Mouse (Mus musculus): ENCODE results near the gene Cuta.
"Not testable (repeated sequence)": the region's sequence is repeated elsewhere in the genome, so short reads cannot be mapped to it uniquely, and the experiment has no call there.

Gene Cuta

DNA sequence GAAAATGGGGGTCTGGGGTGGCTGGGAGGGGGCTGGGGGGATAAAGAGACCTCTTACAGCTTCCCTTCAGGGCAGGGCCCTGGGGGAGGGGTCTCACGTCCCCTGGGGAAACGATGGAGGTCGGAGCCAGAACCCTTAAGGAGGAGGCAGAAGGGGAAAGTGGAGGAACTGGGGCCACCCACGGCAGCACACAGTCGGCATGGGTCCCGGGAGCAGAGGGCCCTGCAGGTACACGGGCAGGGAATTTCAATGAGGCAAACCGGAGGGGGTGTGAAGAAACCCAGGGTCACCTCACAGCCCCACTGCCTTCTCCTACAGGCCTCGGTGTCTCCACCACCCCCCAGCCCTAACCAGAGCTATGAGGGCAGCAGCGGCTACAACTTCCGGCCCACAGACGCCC, 2.9 kb downstream of the Cuta start:
- no peak for DNase-seq (ENCODE audit: low read depth, low spot score)

DNA sequence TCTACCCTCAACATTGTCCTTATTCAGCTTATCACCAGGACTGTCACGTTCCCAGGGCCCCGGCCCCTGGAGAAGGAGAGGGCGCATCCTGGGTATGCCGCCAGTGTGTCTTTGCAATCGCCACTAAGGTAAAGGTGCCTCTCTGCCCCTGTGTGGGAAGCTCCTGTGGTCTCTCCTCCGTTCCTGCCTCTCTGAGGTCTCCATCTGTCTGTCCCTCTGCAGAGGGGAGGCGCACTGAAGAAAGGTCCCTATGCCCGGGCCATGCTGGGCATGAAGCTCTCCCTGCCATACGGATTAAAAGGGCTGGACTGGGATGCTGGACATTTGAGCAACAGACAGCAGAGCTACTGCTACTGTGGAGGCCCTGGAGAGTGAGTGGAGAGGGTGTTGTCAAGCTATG, 4.3 kb downstream of the Cuta start:
- no peak for DNase-seq (ENCODE audit: low read depth, low spot score)

DNA sequence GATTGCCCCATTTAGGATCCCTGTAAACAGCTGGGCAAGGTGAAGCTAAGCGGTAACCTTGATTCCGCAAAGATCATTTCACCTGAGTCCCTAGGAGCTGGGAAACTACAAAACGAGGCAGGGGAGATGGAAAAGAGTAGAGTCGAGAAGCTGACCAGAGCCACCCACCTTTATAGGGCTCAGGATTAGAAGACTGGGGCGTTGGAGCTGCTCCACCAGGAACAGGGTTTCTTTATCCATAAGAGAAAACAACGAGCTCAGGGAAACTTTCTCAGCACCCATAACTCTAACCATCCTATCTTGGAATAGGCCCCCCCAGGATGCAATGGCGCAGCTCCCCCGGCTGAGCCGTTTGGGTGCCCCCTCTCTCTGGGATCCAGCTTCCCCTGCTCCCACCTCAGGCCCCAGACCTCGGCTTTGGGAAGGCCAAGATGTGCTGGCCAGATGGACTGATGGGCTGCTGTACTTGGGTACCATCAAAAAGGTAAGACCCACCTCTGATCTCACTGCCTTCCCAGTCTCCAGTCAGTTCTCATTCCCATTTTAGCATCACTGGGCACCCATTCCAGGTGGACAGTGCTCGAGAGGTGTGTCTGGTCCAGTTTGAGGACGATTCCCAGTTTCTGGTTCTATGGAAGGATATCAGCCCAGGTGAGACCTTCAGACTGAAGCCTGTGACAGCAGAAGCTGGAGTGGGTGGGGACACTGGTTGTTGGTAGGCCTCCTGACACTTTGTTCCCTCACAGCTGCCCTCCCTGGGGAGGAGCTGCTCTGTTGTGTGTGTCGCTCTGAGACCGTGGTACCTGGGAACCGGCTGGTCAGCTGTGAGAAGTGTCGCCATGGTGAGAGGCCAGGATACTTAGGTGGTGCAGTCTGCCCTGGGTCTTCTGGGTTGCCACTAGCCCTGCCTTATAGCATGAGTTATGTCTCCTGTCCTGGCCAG, 5.2 kb downstream of the Cuta start:
- DNase-seq (ENCODE audit: low read depth, low spot score): no peak

DNA sequence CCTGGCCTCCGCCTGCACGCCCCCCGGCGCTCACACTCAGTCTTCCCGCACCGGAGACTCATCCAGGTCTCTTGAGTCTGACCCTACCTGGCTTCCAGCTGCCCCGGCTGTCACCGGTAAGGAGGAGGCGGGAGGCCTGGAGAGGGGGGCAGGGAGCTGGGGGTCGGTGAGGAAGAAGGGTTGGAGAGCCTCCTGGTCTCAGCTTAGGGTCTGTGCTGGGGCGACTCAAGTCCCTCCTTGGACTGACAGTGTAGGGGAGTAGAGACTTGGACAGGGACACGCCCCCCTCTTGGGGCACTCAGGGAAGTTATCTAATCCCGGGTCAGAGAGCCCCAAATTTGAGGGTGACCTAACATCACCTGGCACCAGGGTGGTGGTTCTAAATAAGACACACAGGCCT, 6.0 kb downstream of the Cuta start:
- DNase-seq (ENCODE audit: low read depth, low spot score): no peak

DNA sequence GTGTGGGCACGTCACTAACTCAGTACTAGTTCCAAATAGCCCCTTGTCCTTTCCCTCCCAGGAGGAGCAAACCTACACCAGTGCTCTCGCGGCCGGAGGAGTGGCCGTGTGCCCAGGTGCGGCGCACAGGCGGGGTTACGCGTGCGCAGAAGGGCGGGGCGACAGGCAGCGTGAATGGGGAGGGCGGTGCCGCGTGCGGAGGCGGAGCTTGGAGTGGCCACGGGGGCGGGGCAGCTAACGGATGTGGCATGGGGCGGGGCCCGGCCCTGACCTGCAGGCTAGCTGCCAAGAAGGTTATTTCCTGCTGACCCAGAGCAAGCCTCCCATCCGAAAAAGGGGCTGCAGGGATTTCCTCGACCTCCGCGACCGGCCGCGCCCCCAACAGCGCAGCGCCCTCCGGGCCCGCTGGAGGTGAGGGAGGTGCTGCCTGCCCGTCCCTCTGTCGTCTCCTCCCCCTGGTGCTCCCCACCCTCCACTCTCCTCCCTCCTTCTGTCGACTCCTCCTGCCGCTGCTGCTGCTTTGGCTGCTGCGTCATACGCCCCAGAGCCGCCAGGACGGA, 6.5 kb downstream of the Cuta start, which contains the start of gene Phf1:
Gene Phf1, plus strand, starts transcription at position 214 of the 560 bp plus-strand sequence.
- peak; percentile 83 for DNase-seq (ENCODE audit: low read depth, low spot score)

DNA sequence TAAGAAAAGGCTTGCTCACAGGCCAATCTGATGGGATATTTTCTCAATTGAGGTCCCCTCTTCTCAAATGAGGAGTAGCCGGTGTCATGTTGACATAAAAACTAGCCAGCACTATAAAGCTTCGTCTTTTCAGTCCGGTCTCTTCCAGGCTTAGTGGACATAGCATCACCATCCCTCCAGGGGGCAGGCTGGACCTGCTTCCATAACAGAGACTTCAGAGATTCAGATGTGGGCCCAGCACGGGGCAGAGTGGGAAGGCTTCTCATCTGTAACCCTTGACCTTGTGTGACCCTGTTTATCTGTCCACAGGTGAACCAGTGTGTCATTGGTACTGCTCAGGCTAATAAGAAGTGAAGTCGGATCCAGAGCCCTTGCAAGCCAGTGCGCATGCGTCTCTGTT, 7.6 kb downstream of the Cuta start:
- DNase-seq (ENCODE audit: low read depth, low spot score): not testable (repeated sequence)

DNA sequence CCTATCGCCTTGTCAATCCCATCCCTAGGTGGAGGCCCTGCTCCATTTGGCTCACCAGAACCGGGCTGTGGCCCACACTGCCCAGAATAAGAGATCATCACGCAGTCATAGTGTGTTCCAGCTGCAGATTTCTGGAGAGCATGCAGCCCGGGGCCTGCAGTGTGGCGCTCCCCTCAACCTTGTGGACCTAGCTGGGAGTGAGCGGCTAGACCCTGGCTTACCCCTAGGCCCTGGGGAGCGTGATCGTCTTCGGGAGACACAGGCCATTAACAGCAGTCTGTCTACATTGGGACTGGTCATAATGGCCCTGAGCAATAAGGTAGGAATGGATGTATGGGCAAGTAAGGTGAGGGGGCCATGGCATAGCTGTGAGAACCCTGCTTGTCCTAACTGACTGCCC, 14.0 kb downstream of the Cuta start:
- not testable (repeated sequence) for DNase-seq (ENCODE audit: low read depth, low spot score)

DNA sequence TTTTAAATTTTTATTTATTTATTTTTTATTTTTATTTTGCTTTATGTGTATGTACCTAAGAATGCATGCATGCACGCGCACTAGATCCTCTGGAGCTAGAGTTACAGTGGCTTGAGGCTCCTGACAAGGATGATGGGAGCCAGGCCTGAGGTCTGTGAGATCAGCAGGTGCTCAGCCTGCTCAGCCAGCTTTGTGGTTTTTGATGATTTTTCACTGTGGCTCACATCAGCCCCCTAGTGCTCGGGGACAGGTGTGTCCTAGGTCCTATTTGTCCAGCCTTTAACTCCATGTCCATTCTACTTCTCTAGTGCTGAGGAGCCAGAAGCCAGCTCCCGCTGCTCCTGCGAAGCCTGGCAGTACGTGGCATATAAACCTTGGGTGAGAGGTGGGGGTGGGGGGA, 17.0 kb downstream of the Cuta start:
- not testable (repeated sequence) for DNase-seq (ENCODE audit: low read depth, low spot score)

DNA sequence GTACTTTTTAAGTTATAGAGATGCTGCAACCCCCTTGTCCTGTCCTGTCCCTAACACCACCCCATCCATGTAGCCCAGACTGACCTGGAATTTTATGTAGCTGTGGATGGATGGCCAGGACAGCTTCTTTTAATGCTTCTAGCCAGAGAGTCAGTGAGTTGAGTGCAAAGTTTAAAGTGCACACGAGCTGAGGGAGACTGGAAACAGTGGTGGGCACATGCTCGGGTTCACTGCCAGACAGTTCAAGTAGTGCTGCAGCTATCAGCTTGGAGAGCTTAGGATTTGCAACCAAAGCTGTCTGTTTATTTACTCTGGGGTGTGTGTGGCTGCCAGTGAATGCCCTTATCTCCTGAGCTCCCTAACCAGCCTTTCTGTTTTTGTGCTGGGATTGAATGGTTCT, 19.9 kb downstream of the Cuta start:
- not testable (repeated sequence) for DNase-seq (ENCODE audit: low read depth, low spot score)

DNA sequence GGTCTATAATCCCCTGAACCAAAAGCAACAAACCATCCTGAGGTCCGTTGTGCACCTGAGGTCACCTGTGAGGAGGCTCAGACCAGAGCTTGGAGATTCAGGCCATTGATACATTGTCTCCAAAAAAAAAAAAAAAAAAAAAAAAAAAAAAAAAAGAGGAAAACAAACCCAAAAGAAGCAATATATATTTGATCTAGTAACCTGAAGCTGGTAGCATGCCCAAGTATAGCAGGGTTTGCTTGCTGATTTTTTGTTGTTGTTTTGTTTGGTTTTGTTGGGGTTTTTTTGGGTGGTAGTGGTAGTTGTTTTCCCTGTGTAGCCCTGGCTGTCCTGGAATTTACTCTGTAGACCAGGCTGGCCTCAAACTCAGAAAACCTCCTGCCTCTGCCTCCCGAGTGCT, 21.0 kb downstream of the Cuta start:
- no peak for DNase-seq (ENCODE audit: low read depth, low spot score)

DNA sequence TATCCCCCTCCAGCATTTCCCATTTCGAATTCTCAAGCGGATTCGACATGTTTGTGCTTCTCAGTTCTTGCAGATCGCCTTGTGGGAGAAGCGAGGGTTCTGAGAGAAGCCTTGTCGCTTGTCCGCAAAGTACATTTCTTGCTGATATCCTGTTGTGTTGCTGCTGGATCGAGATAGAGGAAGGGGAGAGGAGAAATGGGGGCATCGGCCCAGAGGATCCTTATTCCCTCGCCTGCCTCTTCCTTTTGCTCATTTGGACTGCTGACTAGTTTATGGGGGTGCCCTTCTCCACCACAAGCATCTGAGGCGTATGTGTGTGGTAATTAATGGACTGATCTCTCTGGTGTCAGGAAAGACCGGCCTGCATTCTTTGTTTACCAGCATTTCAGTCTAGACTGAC, 21.8 kb downstream of the Cuta start:
- DNase-seq (ENCODE audit: low read depth, low spot score): not testable (repeated sequence)

DNA sequence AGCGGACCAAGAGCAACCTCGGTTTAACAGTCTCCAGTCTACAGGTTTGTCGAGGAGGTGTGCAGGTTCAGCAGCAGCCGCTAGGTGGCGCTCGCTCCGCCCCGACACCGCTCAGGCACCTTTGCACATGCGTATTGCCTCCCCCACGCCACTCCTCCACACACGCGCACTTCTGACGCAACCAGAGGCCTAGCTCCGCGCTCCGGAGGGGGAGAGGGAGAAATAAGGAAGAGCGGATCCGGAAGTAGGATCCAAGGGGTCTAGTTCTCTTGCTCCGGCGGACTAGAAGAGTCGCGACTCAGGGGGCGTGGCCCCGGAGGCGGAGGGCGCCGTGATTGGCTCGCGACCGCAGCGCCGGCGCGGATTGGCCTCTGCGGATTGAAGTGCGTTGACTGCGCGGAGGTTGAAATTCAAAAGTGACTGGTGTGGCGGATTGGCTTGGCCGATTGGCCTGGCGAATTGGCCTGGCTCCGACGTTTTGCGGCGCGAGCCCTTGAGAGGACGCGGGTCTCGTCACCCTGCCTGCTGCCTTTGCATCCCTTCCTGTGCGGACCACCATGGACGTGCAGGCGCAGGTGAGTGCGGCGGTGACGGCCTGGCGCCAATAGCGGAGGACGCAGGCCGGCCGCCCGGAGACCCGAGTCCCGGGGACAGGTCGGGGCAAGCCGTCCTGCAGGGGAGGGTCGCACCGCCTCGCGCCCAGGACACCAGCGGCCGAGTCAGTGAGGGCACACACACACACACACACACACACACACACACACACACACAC, 22.5 kb downstream of the Cuta start, which contains the start of gene Kifc5b:
Gene Kifc5b, plus strand, starts transcription at position 381 of the 772 bp plus-strand sequence.
- DNase-seq (ENCODE audit: low read depth, low spot score): peak; percentile 97

DNA sequence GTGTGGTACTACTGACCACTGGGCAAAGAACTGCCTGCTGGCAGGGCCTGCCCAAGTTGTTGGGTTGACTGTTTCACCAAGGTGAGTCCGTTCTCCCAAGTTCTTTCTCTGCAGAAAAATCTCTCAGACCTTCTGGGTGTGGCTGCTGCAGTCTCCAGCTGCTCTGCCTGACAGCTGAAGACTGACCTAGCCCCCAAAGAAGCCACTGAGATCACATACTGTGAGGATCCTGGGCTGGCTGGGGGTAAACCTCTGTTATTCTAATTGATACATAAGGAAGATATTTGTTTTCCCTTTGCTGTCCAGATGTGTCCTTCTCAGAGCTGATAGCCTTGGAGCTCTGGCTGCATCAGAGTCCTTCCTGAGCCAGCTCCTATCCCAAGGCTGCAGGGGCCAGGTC, 24.1 kb downstream of the Cuta start:
- DNase-seq (ENCODE audit: low read depth, low spot score): no peak

DNA sequence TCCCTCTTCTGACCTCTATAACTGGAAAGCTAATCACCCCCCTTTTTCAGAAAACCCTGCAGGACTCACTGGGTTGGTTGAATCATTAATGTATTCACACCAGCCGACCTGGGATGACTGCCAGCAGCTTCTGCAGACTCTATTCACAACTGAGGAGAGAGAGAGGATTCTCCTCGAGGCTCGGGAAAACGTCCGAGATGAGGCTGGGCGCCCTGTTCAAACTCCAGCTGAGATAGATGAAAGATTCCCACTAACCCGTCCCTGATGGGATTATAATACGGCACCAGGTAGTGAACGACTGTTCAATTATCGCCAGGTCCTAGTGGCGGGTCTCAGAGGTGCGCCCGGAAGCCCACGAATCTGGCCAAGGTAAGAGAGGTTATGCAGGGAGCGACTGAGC, 31.9 kb downstream of the Cuta start:
- not testable (repeated sequence) for DNase-seq (ENCODE audit: low read depth, low spot score)

DNA sequence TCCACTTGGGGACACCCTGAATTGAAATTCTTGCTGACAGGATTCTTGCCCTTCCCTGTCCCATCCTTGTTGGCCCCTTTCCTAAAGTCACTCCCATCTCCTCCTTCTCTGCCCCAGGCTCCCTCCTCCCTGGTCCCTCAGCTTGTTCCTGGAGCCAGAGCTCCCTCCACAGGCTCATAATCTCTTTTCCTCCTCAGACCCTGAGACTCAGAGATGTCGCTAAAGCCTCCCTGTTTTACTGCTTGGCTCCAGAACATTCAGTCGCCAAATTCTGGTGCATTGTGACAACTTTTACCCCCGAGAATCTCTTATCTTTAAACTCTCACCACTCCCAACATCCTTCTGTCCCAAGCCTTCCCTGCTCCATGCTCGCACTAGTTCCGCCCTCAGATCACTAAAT, 35.0 kb downstream of the Cuta start:
- no peak for DNase-seq (ENCODE audit: low read depth, low spot score)

DNA sequence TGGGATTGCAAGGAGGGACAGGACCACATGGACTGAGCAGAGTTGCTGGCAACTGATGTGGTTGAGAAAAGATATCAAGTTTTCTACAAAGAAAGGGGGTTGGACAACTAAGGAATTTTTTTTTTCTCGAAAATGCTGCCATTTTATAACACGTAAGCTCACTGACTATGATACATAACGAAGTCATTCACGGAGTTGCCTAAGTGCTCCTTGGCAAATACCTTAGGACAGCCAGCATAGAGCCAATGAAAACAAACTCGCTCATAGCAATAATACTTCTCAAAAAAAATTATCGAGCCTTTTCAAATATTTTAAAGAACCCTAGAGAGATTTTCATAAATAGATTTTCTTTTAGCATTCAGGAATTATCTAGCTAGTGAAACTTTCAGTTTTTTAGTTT, 38.5 kb downstream of the Cuta start:
- DNase-seq (ENCODE audit: low read depth, low spot score): no peak

DNA sequence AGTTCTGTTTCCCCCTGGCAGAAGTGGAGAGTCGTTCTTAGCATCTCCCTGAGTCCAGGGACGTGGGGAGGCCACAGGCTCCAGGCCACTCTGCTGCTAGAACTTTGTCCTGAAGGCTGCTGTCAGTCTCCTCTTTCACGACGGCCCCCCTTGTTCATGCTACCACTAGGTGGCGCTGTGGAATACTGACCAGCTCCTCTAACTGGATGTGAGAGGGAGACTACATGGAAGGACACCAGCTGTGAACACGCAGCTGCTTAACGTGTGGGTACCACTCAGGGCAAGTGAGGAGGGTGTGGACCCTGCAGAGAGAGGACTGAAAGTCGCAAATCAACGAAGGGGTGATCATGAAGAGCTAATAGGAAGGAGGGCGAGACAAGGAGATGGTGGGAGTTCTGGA, 43.8 kb downstream of the Cuta start:
- DNase-seq (ENCODE audit: low read depth, low spot score): peak; percentile 45

DNA sequence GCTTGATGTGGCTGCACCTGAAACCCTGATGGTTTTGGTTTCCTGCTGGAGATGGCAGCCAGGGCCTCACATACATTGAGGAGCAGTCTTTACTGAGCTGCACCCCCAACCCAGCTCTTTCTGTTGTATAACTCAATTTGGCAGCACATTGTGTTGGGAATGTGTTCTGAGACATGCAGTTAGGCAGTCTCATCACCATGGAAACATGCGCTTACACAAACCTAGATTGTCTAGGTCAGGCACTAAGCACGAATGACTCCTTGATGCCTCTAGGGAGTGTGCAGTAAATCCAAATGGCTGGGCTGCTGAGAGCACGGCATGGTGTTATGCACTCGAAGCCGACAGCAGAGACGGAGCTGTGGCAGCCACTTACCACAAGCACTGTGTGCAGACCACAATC, 45.0 kb downstream of the Cuta start:
- DNase-seq (ENCODE audit: low read depth, low spot score): no peak

DNA sequence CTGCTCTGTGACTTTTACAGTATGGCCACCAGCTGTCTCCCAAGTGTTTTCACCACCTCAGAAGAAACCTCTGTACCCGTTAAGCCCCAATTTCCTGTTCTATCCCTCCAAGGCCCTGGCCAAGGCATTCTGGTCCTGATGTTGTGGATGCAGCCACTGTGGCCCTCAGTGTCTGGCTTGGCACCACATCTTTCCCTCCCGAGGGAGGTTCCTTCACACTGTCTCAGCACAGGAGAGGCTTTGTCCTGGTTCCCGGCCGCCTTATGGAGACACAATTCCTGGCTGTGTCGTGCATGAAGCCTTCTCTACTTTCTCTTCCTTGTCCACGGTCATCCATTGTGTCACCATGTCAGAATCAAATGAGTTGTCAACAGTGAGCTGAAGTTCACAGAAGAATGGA, 45.9 kb downstream of the Cuta start:
- no peak for DNase-seq (ENCODE audit: low read depth, low spot score)

DNA sequence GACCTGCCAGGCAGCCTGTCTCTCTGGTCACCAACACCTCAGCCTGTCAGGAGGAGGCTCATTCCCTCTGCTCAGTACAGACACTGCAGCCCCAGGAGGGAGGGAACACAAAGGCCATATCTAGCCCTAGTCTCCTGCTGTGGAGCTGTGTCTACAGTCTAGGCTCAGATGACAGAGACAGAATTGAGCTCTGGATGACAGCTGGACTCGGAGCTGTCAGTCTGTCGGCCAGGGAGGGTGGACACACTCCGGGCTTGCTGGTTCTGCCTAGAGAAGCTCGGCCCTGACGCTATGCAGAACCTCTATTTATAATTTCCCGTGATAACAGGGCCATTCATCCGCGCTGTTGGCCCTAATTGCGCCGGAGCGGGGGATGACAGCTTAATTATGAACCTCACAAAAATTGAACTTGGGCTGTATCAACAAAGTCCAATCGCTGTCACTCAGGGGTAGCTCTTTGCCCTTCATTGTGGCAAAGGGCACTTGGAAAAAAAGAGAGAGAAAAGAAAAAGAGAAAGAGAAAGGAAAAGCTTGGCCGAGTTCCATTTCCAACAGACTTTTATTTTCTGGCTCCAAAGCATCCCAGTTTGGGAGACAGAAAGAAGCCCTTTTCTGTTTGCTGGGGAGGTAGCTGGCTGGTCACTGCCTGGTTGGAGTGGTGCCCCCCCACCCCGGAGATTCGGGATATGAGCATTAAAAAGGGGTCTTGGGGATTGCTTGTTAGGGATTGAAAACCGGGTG, 46.6 kb downstream of the Cuta start:
- no peak for DNase-seq (ENCODE audit: low read depth, low spot score)

DNA sequence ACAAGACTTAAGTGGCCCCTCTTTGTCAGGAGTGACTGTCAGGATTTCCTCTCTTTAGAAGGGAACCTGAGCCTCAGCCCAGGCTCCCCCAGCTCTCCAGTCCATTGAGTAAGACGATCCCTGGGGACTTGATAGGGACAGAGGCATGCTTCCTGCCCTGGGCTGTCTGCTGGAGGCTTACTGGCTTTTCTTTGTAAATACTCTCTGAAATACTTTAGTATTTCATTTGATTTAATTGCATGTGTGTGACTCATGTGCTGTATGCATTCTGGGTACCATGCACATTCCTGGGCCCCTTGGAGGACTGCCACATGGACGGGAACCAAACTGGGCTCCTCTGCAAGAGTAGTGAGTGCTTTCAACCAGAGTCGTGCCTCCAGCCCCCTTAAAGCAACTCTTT, 51.4 kb downstream of the Cuta start:
- no peak for DNase-seq (ENCODE audit: low read depth, low spot score)

Measured in WW6 (cell line).